Mouse (Mus musculus) heart, adult 2 months (tissue): ENCODE measurements around the gene Krtap4-1. TPM values are rescaled to one million over a fixed set of nuclear protein-coding genes. Genes with fewer than 3 reads are reported as not detected.
"Not testable (repeated sequence)": the region's sequence is repeated elsewhere in the genome, so short reads cannot be mapped to it uniquely, and the experiment has no call there.

ENCODE experiments used
- DNase-seq, 2 experiments: peaks; one replicate each; pipeline ENCODE4 v3.0.0; 2021
- H3K27ac ChIP-seq: fragments of 200-600 bp; 2 replicates; pipeline ENCODE4 v1.8.1; 2022
- H3K27me3 ChIP-seq: fragments of 200-500 bp; 2 replicates; pipeline ENCODE4 v1.6.1; 2012; ENCODE audit warnings: mild to moderate bottlenecking, low read length, inconsistent platforms, mixed read lengths; ENCODE audit not compliant: control insufficient read depth, insufficient read depth
- H3K36me3 ChIP-seq: fragments of 200-500 bp; 2 replicates; pipeline ENCODE4 v1.6.1; 2012; ENCODE audit warnings: low read length, inconsistent platforms; ENCODE audit not compliant: control insufficient read depth, insufficient read depth
- H3K4me1 ChIP-seq: fragments of 200-500 bp; 2 replicates; pipeline ENCODE4 v1.6.1; 2011; ENCODE audit warnings: low read length; ENCODE audit not compliant: control insufficient read depth, insufficient read depth
- H3K4me3 ChIP-seq: fragments of 200-600 bp; 2 replicates; pipeline ENCODE4 v1.8.1; 2022
- H3K79me2 ChIP-seq: fragments of 200-500 bp; replicated peaks from 2 replicates; pipeline ENCODE4 v1.6.1; 2012; ENCODE audit warnings: mild to moderate bottlenecking, inconsistent platforms, low read length, moderate library complexity, mixed read lengths; ENCODE audit not compliant: control insufficient read depth, insufficient read depth
- H3K9ac ChIP-seq: fragments of 200-500 bp; 2 replicates; pipeline ENCODE4 v1.6.1; 2012; ENCODE audit warnings: low read depth, mild to moderate bottlenecking, control low read depth, inconsistent platforms, low read length, mixed read lengths
- CTCF ChIP-seq: fragments of 200-600 bp; IDR thresholded peaks from 2 replicates; pipeline ENCODE4 v1.8.1; 2022; ENCODE audit warnings: antibody characterized with exemption, mild to moderate bottlenecking, moderate library complexity
- EP300 ChIP-seq: fragments of 200-500 bp; IDR thresholded peaks from 2 replicates; pipeline ENCODE4 v1.6.1; 2011; ENCODE audit warnings: low read depth, low read length, control low read depth; ENCODE audit not compliant: insufficient read depth
- POLR2A ChIP-seq: fragments of 200-500 bp; IDR thresholded peaks from 2 replicates; pipeline ENCODE4 v1.6.1; 2011; ENCODE audit warnings: mild to moderate bottlenecking, low read depth, low read length, control low read depth; ENCODE audit not compliant: insufficient read depth
- WGBS: fragments of 180-500 bp; shearing (Covaris S2); methylation state at CpG from one replicate; pipeline ENCODE4 v1.1.7; 2018; 5-methylcytosine and 5-hydroxymethylcytosine counted together
- intact Hi-C: fragments of 180-260 bp; cut with DNase I; formaldehyde crosslinking; loops from one replicate; pipeline ENCODE4 v1.15.1; 2025
- polyA plus RNA-seq: library from polyadenylated mRNA; depleted of rRNA; stranded (reverse); fragments of >200 nt; gene quantifications from 2 replicates; pipeline ENCODE4 v1.2.3, GENCODE M21; 2012
- total RNA-seq, 2 experiments: library from RNA; stranded (reverse); gene quantifications; 2 replicates each; pipeline ENCODE4 v1.2.3; 2021

Gene Krtap4-1
- total and polyA plus RNA-seq, 3 experiments, result not detected

DNA sequence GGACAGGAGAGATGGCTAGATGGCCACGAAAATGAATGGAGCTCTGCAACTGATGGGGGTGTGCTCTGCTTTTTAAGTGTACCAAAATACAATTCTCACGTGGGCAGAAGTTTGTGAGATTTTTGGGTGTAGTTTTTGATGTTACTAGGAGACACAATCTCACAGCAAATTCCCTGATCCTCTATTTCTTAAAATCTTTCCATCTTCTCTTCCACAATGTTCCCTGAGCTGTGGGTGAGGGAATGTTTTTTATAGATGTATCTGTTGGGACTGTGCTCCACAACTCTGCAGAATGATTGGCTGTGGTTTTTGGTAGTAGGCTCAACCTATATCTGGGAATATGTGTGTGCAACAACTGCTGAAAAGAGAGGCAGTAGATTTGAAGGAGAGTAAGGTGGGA lies 5.3 kb upstream of the Krtap4-1 start:
- H3K79me2 ChIP-seq, result no peaks in the 10 kb centered on the region
- no peak overlapping the region for H3K4me3 ChIP-seq
- WGBS, result 68% methylated on average over 2 of the region's 2 CpGs
- no peak for TF ChIP-seq POLR2A
- no peak for TF ChIP-seq CTCF
- no peak for TF ChIP-seq EP300
- no peaks in the 10 kb centered on the region for H3K4me1 ChIP-seq
- no peaks in the 10 kb centered on the region; the same call in 1 of the 2 replicates for H3K27me3 ChIP-seq
- no peak overlapping the region for H3K27ac ChIP-seq
- no peak for DNase-seq
- H3K9ac ChIP-seq, result no peak overlapping the region
- intact Hi-C loops, result no loop called here
- H3K36me3 ChIP-seq, result no peaks in the 10 kb centered on the region

- Histone ChIP-seq H3K4me3 (no peak overlapping the region), H3K36me3 (no peaks in the 10 kb centered on the region), H3K27ac (no peak overlapping the region), H3K9ac (no peak overlapping the region), H3K79me2 (no peaks in the 10 kb centered on the region), H3K4me1 (no peaks in the 10 kb centered on the region), H3K27me3 (no peaks in the 10 kb centered on the region; the same call in 1 of the 2 replicates)
- no peak for DNase-seq
- TF ChIP-seq POLR2A (no peak), CTCF (no peak), EP300 (no peak)
- intact Hi-C loops, result no loop called here
- WGBS, result 52% methylated on average over 3 of the region's 3 CpGs
Observed at GRCm38 (mm10) chr11:99630890-99631289, 2.9 kb upstream of the Krtap4-1 start.

GRCm38 (mm10) chr11:99620335-99620734 lies 7.7 kb downstream of the Krtap4-1 start, which contains the start of gene Gm11562:
Gm11562 (minus strand) TSS chr11:99620435.
- intact Hi-C loops, result no loop called here
- 67% methylated on average over 2 of the region's 2 CpGs for WGBS
- TF ChIP-seq CTCF (no peak), POLR2A (no peak), EP300 (no peak)
- Histone ChIP-seq H3K9ac (no peak within 1 kb of the TSS), H3K4me3 (no peak within 1 kb of the TSS), H3K27me3 (no peaks in the 10 kb centered on the region), H3K79me2 (no peaks in the 10 kb centered on the region), H3K4me1 (no peaks in the 10 kb centered on the region), H3K27ac (no peak within 1 kb of the TSS), H3K36me3 (no peaks in the 10 kb centered on the region)
- no peak for DNase-seq

DNA sequence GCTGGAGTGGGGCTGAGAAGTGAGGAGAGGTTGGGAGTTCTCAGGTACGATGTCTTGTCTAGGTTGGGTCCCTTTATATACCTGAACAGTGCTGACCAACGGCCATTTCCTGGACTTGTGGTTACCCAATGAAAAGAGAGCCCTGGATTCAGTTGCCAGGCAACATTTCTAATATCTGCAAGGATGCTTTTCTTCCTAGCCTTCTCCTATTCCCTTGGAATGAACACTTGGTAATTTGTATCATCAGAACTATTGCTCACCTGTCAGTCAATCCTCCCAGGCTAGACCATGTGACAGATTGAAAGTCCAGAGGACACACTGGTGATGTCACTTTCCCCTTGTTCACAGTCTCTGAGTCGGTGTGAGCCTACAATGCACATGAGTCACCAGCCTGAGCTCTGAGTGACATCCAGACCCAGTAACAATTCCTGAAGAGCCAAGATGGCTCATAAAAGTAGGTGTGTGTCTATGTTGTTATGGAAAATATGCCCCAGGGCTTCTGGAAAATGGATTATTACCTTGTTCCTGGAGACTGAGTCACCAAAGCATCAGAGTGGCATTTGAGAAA lies 13.2 kb downstream of the Krtap4-1 start, which contains the start of gene Krtap2-4:
Krtap2-4 (minus strand) TSS at position 51 of the 568 bp plus-strand sequence.
- no peaks in the 10 kb centered on the region for H3K79me2 ChIP-seq
- no peak within 1 kb of the TSS for H3K4me3 ChIP-seq
- TF ChIP-seq CTCF (no peak), EP300 (no peak), POLR2A (no peak)
- H3K4me1 ChIP-seq, result no peaks in the 10 kb centered on the region
- 65% methylated on average over 3 of the region's 3 CpGs for WGBS
- DNase-seq, result no peak
- intact Hi-C loops, result no loop called here
- H3K9ac ChIP-seq, result no peak within 1 kb of the TSS
- no peaks in the 10 kb centered on the region for H3K27me3 ChIP-seq
- no peaks in the 10 kb centered on the region for H3K36me3 ChIP-seq
- no peak within 1 kb of the TSS for H3K27ac ChIP-seq

GRCm38 (mm10) chr11:99610089-99610488 lies 17.9 kb downstream of the Krtap4-1 start, which contains the start of gene Gm11937:
Gm11937 (minus strand) TSS chr11:99610189.
- H3K4me3 ChIP-seq, H3K36me3 ChIP-seq, H3K9ac ChIP-seq, intact Hi-C loops, H3K4me1 ChIP-seq, DNase-seq, H3K79me2 ChIP-seq, H3K27ac ChIP-seq, H3K27me3 ChIP-seq: not testable (repeated sequence)
- 51% methylated on average over 1 of the region's 2 CpGs for WGBS

- H3K27ac ChIP-seq, result no peak overlapping the region
- no peak overlapping the region for H3K4me3 ChIP-seq
- no peaks in the 10 kb centered on the region for H3K27me3 ChIP-seq
- 56% methylated on average over 1 of the region's 1 CpGs for WGBS
- no peaks in the 10 kb centered on the region for H3K36me3 ChIP-seq
- H3K9ac ChIP-seq, result no peak overlapping the region
- TF ChIP-seq EP300 (no peak), CTCF (no peak), POLR2A (no peak)
- H3K79me2 ChIP-seq, result no peaks in the 10 kb centered on the region
- intact Hi-C loops, result no loop called here
- no peak for DNase-seq
- no peaks in the 10 kb centered on the region for H3K4me1 ChIP-seq
Observed at GRCm38 (mm10) chr11:99609126-99609525, 18.9 kb downstream of the Krtap4-1 start.

- H3K36me3 ChIP-seq, DNase-seq, intact Hi-C loops, H3K9ac ChIP-seq, H3K27me3 ChIP-seq, H3K27ac ChIP-seq, H3K4me3 ChIP-seq, H3K4me1 ChIP-seq, H3K79me2 ChIP-seq: not testable (repeated sequence)
- 47% methylated on average over 1 of the region's 1 CpGs for WGBS
Observed at GRCm38 (mm10) chr11:99603208-99603607, 24.8 kb downstream of the Krtap4-1 start, which contains the start of gene Gm11938. Gm11938 (minus strand) TSS chr11:99603308.

- H3K36me3 ChIP-seq, H3K27ac ChIP-seq, DNase-seq, H3K4me1 ChIP-seq, H3K4me3 ChIP-seq, H3K27me3 ChIP-seq, H3K79me2 ChIP-seq, intact Hi-C loops, H3K9ac ChIP-seq: not testable (repeated sequence)
- 88% methylated on average over 6 of the region's 6 CpGs for WGBS
Observed at GRCm38 (mm10) chr11:99597742-99598141, 30.3 kb downstream of the Krtap4-1 start, which contains the start of gene Krtap9-3. Krtap9-3 (minus strand) TSS chr11:99598105.
